Mouse (Mus musculus): ENCODE measurements around the gene Mgat1. TPM values are rescaled to one million over a fixed set of nuclear protein-coding genes. Genes with fewer than 3 reads are reported as not detected.

Mgat1 gene
- polyA plus RNA-seq, 1 experiment from 2014 or later: 43.2 TPM

GRCm38 (mm10) chr11:49224455-49224854 lies 19.5 kb upstream of the Mgat1 start:
- no peak overlapping the region for H3K27ac ChIP-seq
- no peaks in the 10 kb centered on the region for H3K36me3 ChIP-seq (ENCODE audit: inconsistent target)
- no peak overlapping the region for H3K4me3 ChIP-seq (ENCODE audit: inconsistent target)
- WGBS (ENCODE audit: missing documents): 8% methylated on average over 1 of the region's 1 CpGs
- H3K79me2 ChIP-seq (ENCODE audit: inconsistent target): no peaks in the 10 kb centered on the region

GRCm38 (mm10) chr11:49232781-49233180 lies 11.2 kb upstream of the Mgat1 start:
- Histone ChIP-seq H3K4me3 (ENCODE audit: inconsistent target) (no peak overlapping the region), H3K36me3 (ENCODE audit: inconsistent target) (no peaks in the 10 kb centered on the region), H3K79me2 (ENCODE audit: inconsistent target) (no peaks in the 10 kb centered on the region), H3K27ac (no peak overlapping the region)
- WGBS (ENCODE audit: missing documents): 87% methylated on average over 3 of the region's 3 CpGs

- no peak overlapping the region for H3K4me3 ChIP-seq (ENCODE audit: inconsistent target)
- no peak overlapping the region for H3K27ac ChIP-seq
- no peaks in the 10 kb centered on the region for H3K36me3 ChIP-seq (ENCODE audit: inconsistent target)
- H3K79me2 ChIP-seq (ENCODE audit: inconsistent target): no peaks in the 10 kb centered on the region
- WGBS (ENCODE audit: missing documents): 33% methylated on average over 1 of the region's 3 CpGs
These were observed 8.4 kb upstream of the Mgat1 start for GRCm38 (mm10) chr11:49235459-49236207.

GRCm38 (mm10) chr11:49236891-49237290 lies 7.1 kb upstream of the Mgat1 start:
- Histone ChIP-seq H3K27ac (peak overlapping the region; percentile 56), H3K4me3 (ENCODE audit: inconsistent target) (no peak overlapping the region), H3K36me3 (ENCODE audit: inconsistent target) (no peaks in the 10 kb centered on the region), H3K79me2 (ENCODE audit: inconsistent target) (no peaks in the 10 kb centered on the region)
- WGBS (ENCODE audit: missing documents): 100% methylated on average over 1 of the region's 1 CpGs

GRCm38 (mm10) chr11:49237532-49237931 lies 6.5 kb upstream of the Mgat1 start:
- no peak overlapping the region for H3K4me3 ChIP-seq (ENCODE audit: inconsistent target)

GRCm38 (mm10) chr11:49240310-49240709 lies 3.7 kb upstream of the Mgat1 start:
- Histone ChIP-seq H3K4me3 (ENCODE audit: inconsistent target) (no peak overlapping the region), H3K36me3 (ENCODE audit: inconsistent target) (no peaks in the 10 kb centered on the region), H3K27ac (no peak overlapping the region), H3K79me2 (ENCODE audit: inconsistent target) (no peaks in the 10 kb centered on the region; the same call in 1 of the 2 replicates)
- WGBS (ENCODE audit: missing documents): 100% methylated on average over 1 of the region's 1 CpGs

More at GRCm38 (mm10) chr11:49237532-49237931, 6.5 kb upstream of the Mgat1 start:
- H3K36me3 ChIP-seq (ENCODE audit: inconsistent target): no peaks in the 10 kb centered on the region
- H3K27ac ChIP-seq: peak overlapping the region; percentile 56
- H3K79me2 ChIP-seq (ENCODE audit: inconsistent target): no peaks in the 10 kb centered on the region
- 33% methylated on average over 2 of the region's 2 CpGs for WGBS (ENCODE audit: missing documents)

GRCm38 (mm10) chr11:49240874-49241273 lies 3.1 kb upstream of the Mgat1 start:
- 54% methylated on average over 4 of the region's 4 CpGs for WGBS (ENCODE audit: missing documents)
- Histone ChIP-seq H3K27ac (no peak overlapping the region), H3K79me2 (ENCODE audit: inconsistent target) (no peaks in the 10 kb centered on the region; the same call in 1 of the 2 replicates), H3K36me3 (ENCODE audit: inconsistent target) (no peaks in the 10 kb centered on the region), H3K4me3 (ENCODE audit: inconsistent target) (no peak overlapping the region)

GRCm38 (mm10) chr11:49241471-49241870 lies 2.5 kb upstream of the Mgat1 start:
- no peak overlapping the region for H3K27ac ChIP-seq
- H3K4me3 ChIP-seq (ENCODE audit: inconsistent target): no peak overlapping the region
- 14% methylated on average over 1 of the region's 1 CpGs for WGBS (ENCODE audit: missing documents)
- no peaks in the 10 kb centered on the region for H3K36me3 ChIP-seq (ENCODE audit: inconsistent target)
- H3K79me2 ChIP-seq (ENCODE audit: inconsistent target): peaks cover 4% of the 10 kb centered on the region

GRCm38 (mm10) chr11:49242944-49243626 lies 906 bp upstream of the Mgat1 start:
- no peaks in the 10 kb centered on the region for H3K36me3 ChIP-seq (ENCODE audit: inconsistent target)
- peak overlapping the region; percentile 72 for H3K27ac ChIP-seq
- H3K79me2 ChIP-seq (ENCODE audit: inconsistent target): peaks cover 20% of the 10 kb centered on the region
- peak overlapping the region; percentile 56 for H3K4me3 ChIP-seq (ENCODE audit: inconsistent target)
- 21% methylated on average over 11 of the region's 11 CpGs for WGBS (ENCODE audit: missing documents)

- Histone ChIP-seq H3K36me3 (ENCODE audit: inconsistent target) (no peaks in the 10 kb centered on the region), H3K27ac (peak overlapping the region; percentile 83), H3K4me3 (ENCODE audit: inconsistent target) (peak overlapping the region; percentile 44), H3K79me2 (ENCODE audit: inconsistent target) (peaks cover 32% of the 10 kb centered on the region)
- 2% methylated on average over 4 of the region's 4 CpGs for WGBS (ENCODE audit: missing documents)
These were observed 572 bp downstream of the Mgat1 start for GRCm38 (mm10) chr11:49244595-49244930.

GRCm38 (mm10) chr11:49245176-49245575 lies 1.2 kb downstream of the Mgat1 start:
- Histone ChIP-seq H3K79me2 (ENCODE audit: inconsistent target) (peaks cover 34% of the 10 kb centered on the region), H3K27ac (peak overlapping the region; percentile 83), H3K36me3 (ENCODE audit: inconsistent target) (no peaks in the 10 kb centered on the region), H3K4me3 (ENCODE audit: inconsistent target) (peak overlapping the region; percentile 44)
- WGBS (ENCODE audit: missing documents): 29% methylated on average over 5 of the region's 7 CpGs

GRCm38 (mm10) chr11:49245634-49246415 lies 1.8 kb downstream of the Mgat1 start:
- Histone ChIP-seq H3K4me3 (ENCODE audit: inconsistent target) (peak overlapping the region; percentile 44), H3K79me2 (ENCODE audit: inconsistent target) (peaks cover 36% of the 10 kb centered on the region)
- WGBS (ENCODE audit: missing documents): 9% methylated on average over 12 of the region's 12 CpGs

GRCm38 (mm10) chr11:49246523-49246922 lies 2.5 kb downstream of the Mgat1 start:
- Histone ChIP-seq H3K4me3 (ENCODE audit: inconsistent target) (peak overlapping the region; percentile 44; the same call in 1 of the 2 replicates), H3K36me3 (ENCODE audit: inconsistent target) (no peaks in the 10 kb centered on the region), H3K27ac (peak overlapping the region; percentile 90), H3K79me2 (ENCODE audit: inconsistent target) (peaks cover 43% of the 10 kb centered on the region)
- 62% methylated on average over 4 of the region's 4 CpGs for WGBS (ENCODE audit: missing documents)

More at GRCm38 (mm10) chr11:49245634-49246415, 1.8 kb downstream of the Mgat1 start:
- no peaks in the 10 kb centered on the region for H3K36me3 ChIP-seq (ENCODE audit: inconsistent target)
- peak overlapping the region; percentile 83 for H3K27ac ChIP-seq

- Histone ChIP-seq H3K36me3 (ENCODE audit: inconsistent target) (no peaks in the 10 kb centered on the region), H3K79me2 (ENCODE audit: inconsistent target) (peaks cover 50% of the 10 kb centered on the region), H3K4me3 (ENCODE audit: inconsistent target) (peak overlapping the region; percentile 3; the same call in 1 of the 2 replicates), H3K27ac (peak overlapping the region; percentile 90)
- WGBS (ENCODE audit: missing documents): 10% methylated on average over 2 of the region's 2 CpGs
These were observed 3.3 kb downstream of the Mgat1 start for GRCm38 (mm10) chr11:49247255-49247654.
